Mouse (Mus musculus) midbrain, postnatal 0 days (tissue): Measurements from ENCODE around the gene Usp51. TPM values are rescaled to one million over a fixed set of nuclear protein-coding genes. Genes with fewer than 3 reads are reported as not detected.
"Not testable (repeated sequence)": the region's sequence is repeated elsewhere in the genome, so short reads cannot be mapped to it uniquely, and the experiment has no call there.

Source experiments
- ATAC-seq: fragments of 200-750 bp; cut with Nextera tagmentation; 2 replicates; pipeline ENCODE4 v1.8.0; 2017; ENCODE audit warnings: moderate number of reproducible peaks, mild to moderate bottlenecking, moderate TSS enrichment, moderate library complexity; ENCODE audit not compliant: low FRiP score
- DNase-seq: peaks from one replicate; pipeline ENCODE4 v3.0.0-alpha.2; 2015; ENCODE audit warnings: low spot score
- H3K27ac ChIP-seq: fragments of 300-500 bp; sonication (generic); 2 replicates; pipeline ENCODE4 v1.5.1; 2014; ENCODE audit warnings: low read depth, mild to moderate bottlenecking, low read length, mixed read lengths
- H3K27me3 ChIP-seq: fragments of 300-500 bp; sonication (generic); 2 replicates; pipeline ENCODE4 v1.6.1; 2014; ENCODE audit warnings: low read length, control low read depth, mixed read lengths; ENCODE audit not compliant: insufficient read depth
- H3K36me3 ChIP-seq: fragments of 300-500 bp; sonication (generic); 2 replicates; pipeline ENCODE4 v1.6.1; 2014; ENCODE audit warnings: low read length, control low read depth, mixed read lengths; ENCODE audit not compliant: insufficient read depth
- H3K4me1 ChIP-seq: fragments of 300-500 bp; sonication (generic); 2 replicates; pipeline ENCODE4 v1.6.1; 2014; ENCODE audit warnings: mild to moderate bottlenecking, control low read depth, antibody characterized with exemption, low read length, mixed read lengths; ENCODE audit not compliant: insufficient read depth
- H3K4me2 ChIP-seq: fragments of 300-500 bp; sonication (generic); 2 replicates; pipeline ENCODE4 v1.6.1; 2014; ENCODE audit warnings: low read depth, mild to moderate bottlenecking, low read length, mixed read lengths; ENCODE audit not compliant: poor library complexity, severe bottlenecking
- H3K4me3 ChIP-seq: fragments of 300-500 bp; sonication (generic); 2 replicates; pipeline ENCODE4 v1.5.1; 2014; ENCODE audit warnings: low read depth, mild to moderate bottlenecking, low read length, moderate library complexity
- H3K9ac ChIP-seq: fragments of 300-500 bp; sonication (generic); replicated peaks from 2 replicates; pipeline ENCODE4 v1.6.1; 2014; ENCODE audit warnings: mild to moderate bottlenecking, low read length, moderate library complexity, mixed read lengths; ENCODE audit not compliant: poor library complexity, severe bottlenecking
- H3K9me3 ChIP-seq: fragments of 300-500 bp; sonication (generic); 2 replicates; pipeline ENCODE4 v1.6.1; 2016; ENCODE audit warnings: low read length, control low read depth
- CTCF ChIP-seq: IDR thresholded peaks from 2 replicates; pipeline ENCODE4 v1.5.1; 2016; ENCODE audit warnings: antibody characterized with exemption, mild to moderate bottlenecking
- WGBS: fragments of 180-500 bp; shearing (Covaris S2); extraction: QIAGEN DNeasy Blood & Tissue Kit; methylation state at CpG from one replicate; pipeline ENCODE4 v1.1.7; 2014; 5-methylcytosine and 5-hydroxymethylcytosine counted together
- polyA plus RNA-seq: library from polyadenylated mRNA; unstranded; fragments of >200 nt; fragmentation: Nextera tagmentation; extraction: Ambion mirVana; gene quantifications from 2 replicates; pipeline ENCODE4 v1.2.1, GENCODE M21; 2015
- total RNA-seq: library from RNA; depleted of rRNA; stranded (reverse); fragments of >200 nt; gene quantifications from 2 replicates; pipeline ENCODE4 v1.2.3, GENCODE M21; 2014; rRNA removed

Usp51 gene
- total RNA-seq (2.4 and 5.4 TPM in 2 replicates), polyA plus RNA-seq (3.4 and 3.9 TPM in 2 replicates)

- peak; percentile 54 for DNase-seq
- Histone ChIP-seq H3K27ac (peak within 1 kb of the TSS; percentile 81), H3K36me3 (no peaks in the 10 kb centered on the region), H3K4me1 (no peaks in the 10 kb centered on the region), H3K27me3 (no peaks in the 10 kb centered on the region), H3K4me2 (peak within 1 kb of the TSS; percentile 58), H3K9ac (peak within 1 kb of the TSS; percentile 63), H3K4me3 (peak within 1 kb of the TSS; percentile 49), H3K9me3 (no peaks in the 10 kb centered on the region)
- WGBS: 19% methylated on average over 23 of the region's 23 CpGs
- ATAC-seq: peak; percentile 84
- TF ChIP-seq CTCF: peak; percentile 53
Observed at GRCm38 (mm10) chrX:153006387-153006841, at the start of gene Usp51. Gene Usp51, plus strand, starts transcription at chrX:153006469.

- WGBS: 44% methylated on average over 6 of the region's 6 CpGs
- ATAC-seq (no peak), DNase-seq (peak; percentile 46)
- Histone ChIP-seq H3K27ac (no peak overlapping the region), H3K36me3 (no peaks in the 10 kb centered on the region), H3K4me2 (no peak overlapping the region), H3K9me3 (no peaks in the 10 kb centered on the region), H3K9ac (no peak overlapping the region), H3K4me1 (no peaks in the 10 kb centered on the region), H3K4me3 (no peak overlapping the region), H3K27me3 (no peaks in the 10 kb centered on the region)
- no peak for TF ChIP-seq CTCF
Observed at GRCm38 (mm10) chrX:152969606-152970005, 36.7 kb upstream of the Usp51 start.

- ATAC-seq: peak; percentile 93
- H3K4me1 ChIP-seq, H3K9me3 ChIP-seq, H3K9ac ChIP-seq, H3K4me3 ChIP-seq, H3K27me3 ChIP-seq, H3K4me2 ChIP-seq, DNase-seq, H3K36me3 ChIP-seq, H3K27ac ChIP-seq: not testable (repeated sequence)
- WGBS: 4% methylated on average over 5 of the region's 19 CpGs
Observed at GRCm38 (mm10) chrX:152973476-152974203, 32.6 kb upstream of the Usp51 start.

- Histone ChIP-seq H3K4me3 (no peak overlapping the region), H3K27me3 (no peaks in the 10 kb centered on the region), H3K27ac (peak overlapping the region; percentile 71), H3K9ac (no peak overlapping the region), H3K36me3 (no peaks in the 10 kb centered on the region), H3K4me2 (peak overlapping the region; percentile 26; the same call in 1 of the 2 replicates), H3K4me1 (no peaks in the 10 kb centered on the region), H3K9me3 (no peaks in the 10 kb centered on the region)
- peak; percentile 67 for DNase-seq
- peak; percentile 86 for ATAC-seq
- TF ChIP-seq CTCF: no peak
- WGBS: 16% methylated on average over 6 of the region's 10 CpGs
Observed at GRCm38 (mm10) chrX:152974204-152974661, 32.0 kb upstream of the Usp51 start.

GRCm38 (mm10) chrX:152976538-152976937 is 29.7 kb upstream of the Usp51 start:
- WGBS: 92% methylated on average over 6 of the region's 6 CpGs
- Histone ChIP-seq H3K4me1 (no peaks in the 10 kb centered on the region), H3K4me3 (no peak overlapping the region), H3K36me3 (no peaks in the 10 kb centered on the region), H3K9ac (no peak overlapping the region), H3K27me3 (no peaks in the 10 kb centered on the region), H3K4me2 (no peak overlapping the region), H3K27ac (no peak overlapping the region), H3K9me3 (no peaks in the 10 kb centered on the region)
- DNase-seq: no peak
- no peak for TF ChIP-seq CTCF
- ATAC-seq: no peak

- H3K9ac ChIP-seq: no peak overlapping the region
- ATAC-seq (no peak), DNase-seq (no peak)
- no peak overlapping the region for H3K4me2 ChIP-seq
- TF ChIP-seq CTCF: peak; percentile 29; the same call in 1 of the 2 replicates
- H3K27ac ChIP-seq: no peak overlapping the region
- no peak overlapping the region for H3K4me3 ChIP-seq
- no peaks in the 10 kb centered on the region for H3K36me3 ChIP-seq
- WGBS: 69% methylated on average over 2 of the region's 2 CpGs
- H3K27me3 ChIP-seq: no peaks in the 10 kb centered on the region
- no peaks in the 10 kb centered on the region for H3K4me1 ChIP-seq
- H3K9me3 ChIP-seq: no peaks in the 10 kb centered on the region
Observed at GRCm38 (mm10) chrX:152985009-152985408, 21.3 kb upstream of the Usp51 start.

GRCm38 (mm10) chrX:152989852-152990251 is 16.4 kb upstream of the Usp51 start:
- H3K27ac ChIP-seq, H3K4me3 ChIP-seq, H3K9ac ChIP-seq, H3K9me3 ChIP-seq, H3K36me3 ChIP-seq, H3K4me2 ChIP-seq, DNase-seq, ATAC-seq, H3K27me3 ChIP-seq, H3K4me1 ChIP-seq: not testable (repeated sequence)

GRCm38 (mm10) chrX:152996105-152996504 is 10.2 kb upstream of the Usp51 start:
- not testable (repeated sequence) for H3K4me2 ChIP-seq, H3K4me3 ChIP-seq, H3K36me3 ChIP-seq, H3K27me3 ChIP-seq, H3K27ac ChIP-seq, ATAC-seq, H3K4me1 ChIP-seq, H3K9ac ChIP-seq, DNase-seq, H3K9me3 ChIP-seq
- WGBS: no CpG with 5 or more reads among the region's 3 CpGs
